Mouse (Mus musculus): ENCODE measurements around the gene Snapc3. TPM values are rescaled to one million over a fixed set of nuclear protein-coding genes. Genes with fewer than 3 reads are reported as not detected.

The Snapc3 gene
- 31.5 and 35.4 TPM in 2 replicates for polyA plus RNA-seq (2015; fragmentation: Nextera tagmentation; extraction: Ambion mirVana)

DNA sequence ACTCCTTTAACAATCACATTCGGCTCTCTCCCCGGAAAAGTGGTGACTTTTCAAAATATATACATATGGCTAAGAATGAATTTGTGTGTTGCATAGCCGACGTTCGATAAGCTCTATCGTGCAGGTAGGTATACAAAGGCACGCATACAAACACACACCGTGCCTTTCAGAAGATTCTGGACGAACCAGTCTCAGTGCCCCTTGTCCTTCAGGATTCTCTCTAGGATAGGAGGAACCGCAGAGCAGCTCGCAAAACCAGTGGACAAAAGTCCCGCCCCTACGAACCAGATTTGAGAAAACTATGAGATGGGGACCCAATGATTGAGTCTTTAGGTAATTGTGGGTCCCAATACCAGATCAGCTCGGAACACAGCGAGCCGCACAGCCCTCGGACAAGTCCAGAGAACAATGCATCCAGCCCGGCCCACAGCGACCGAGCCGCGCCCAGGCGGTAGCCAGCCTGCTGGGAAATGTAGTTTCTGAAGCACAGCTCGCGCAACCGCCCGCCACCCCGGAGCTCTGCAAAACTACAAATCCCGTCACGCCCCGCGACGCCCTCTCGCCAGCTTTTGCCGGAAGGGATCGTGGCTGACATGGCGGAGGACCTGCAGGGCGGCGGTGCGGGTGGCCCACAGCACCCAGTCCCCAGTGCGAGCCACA is at the start of gene Snapc3:
Gene Snapc3, plus strand, starts transcription at position 565 of the 660 bp plus-strand sequence.

DNA sequence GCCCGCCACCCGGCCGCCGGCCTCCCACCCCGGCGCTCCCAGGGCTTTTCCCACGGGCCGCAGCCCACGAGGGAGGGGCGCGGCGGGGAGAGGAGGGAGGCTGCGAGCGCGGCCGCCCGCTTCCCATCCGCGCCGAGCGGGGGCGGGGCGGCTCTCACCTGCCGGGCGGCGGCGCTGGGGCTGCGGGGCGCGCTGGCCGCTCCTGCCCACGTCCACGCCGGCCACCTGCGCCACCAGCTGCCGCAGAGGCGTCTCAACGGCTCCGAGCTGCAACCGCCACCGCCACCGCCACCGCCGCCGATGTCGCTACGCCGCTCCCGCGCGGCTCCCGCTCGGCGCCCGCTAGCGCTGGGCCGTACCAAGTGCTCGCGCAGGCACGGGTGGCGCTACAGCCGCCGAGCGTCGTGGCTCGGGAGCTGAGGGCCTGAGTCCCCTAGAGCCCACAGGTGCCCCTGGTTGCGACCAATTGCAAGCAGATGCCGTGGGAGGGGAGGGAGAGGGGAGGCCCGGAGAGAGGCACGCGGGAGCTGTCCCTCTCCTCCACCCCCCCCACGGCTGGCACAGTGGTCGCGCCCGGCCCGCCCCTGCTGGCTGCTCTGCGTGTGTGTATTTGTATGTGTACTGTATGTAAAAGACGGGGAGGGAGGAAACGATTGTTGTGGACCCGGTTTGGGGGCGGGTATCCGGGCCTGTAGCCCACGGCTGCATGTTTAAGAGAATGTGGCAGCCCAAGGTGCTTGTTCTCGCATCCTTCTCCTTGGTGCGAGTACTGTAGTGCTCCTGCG is 68.8 kb downstream of the Snapc3 start, which contains the start of gene Psip1:
Gene Psip1, minus strand, starts transcription at position 343 of the 785 bp plus-strand sequence.

Other genes with a start within 250 kb of the Snapc3 start
- 6.6 and 6.9 TPM in 2 replicates for gene Ttc39b, start 93.5 kb upstream of the Snapc3 start, polyA plus RNA-seq (2015; fragmentation: Nextera tagmentation; extraction: Ambion mirVana)
- gene Psip1, start 68.7 kb downstream of the Snapc3 start, polyA plus RNA-seq (2015; fragmentation: Nextera tagmentation; extraction: Ambion mirVana) = 228 and 275 TPM in 2 replicates
- gene Ccdc171, start 107.8 kb downstream of the Snapc3 start, polyA plus RNA-seq (2015; fragmentation: Nextera tagmentation; extraction: Ambion mirVana) = 2.0 and 2.1 TPM in 2 replicates

Data from neural tube, postnatal 0 days (tissue).